Mouse (Mus musculus) myocyte (in vitro differentiated cells): ENCODE data around the gene Tcp10c. TPM values are rescaled to one million over a fixed set of nuclear protein-coding genes. Genes with fewer than 3 reads are reported as not detected.
"Not testable (repeated sequence)": the region's sequence is repeated elsewhere in the genome, so short reads cannot be mapped to it uniquely, and the experiment has no call there.

Experiments used
- H3K27me3 ChIP-seq: one replicate; pipeline ENCODE4 v1.6.1; 2011; ENCODE audit not compliant: control insufficient read depth, insufficient read depth, insufficient read length
- H3K36me3 ChIP-seq: one replicate; pipeline ENCODE4 v1.6.1; 2011; ENCODE audit not compliant: control insufficient read depth, insufficient read depth
- H3K4me2 ChIP-seq: one replicate; pipeline ENCODE4 v1.6.1; 2011; ENCODE audit warnings: low read depth, control low read depth
- H3K4me3 ChIP-seq: one replicate; pipeline ENCODE4 v1.5.1; 2011; ENCODE audit warnings: mild to moderate bottlenecking, control low read depth, moderate library complexity
- H3K79me2 ChIP-seq: one replicate; pipeline ENCODE4 v1.6.1; 2011; ENCODE audit not compliant: control insufficient read depth, insufficient read depth
- H3ac ChIP-seq: one replicate; pipeline ENCODE4 v1.6.1; 2011; ENCODE audit not compliant: control insufficient read depth, insufficient read length
- polyA plus RNA-seq: library from polyadenylated mRNA; unstranded; fragments of >200 nt; fragmentation: generic; extraction: Trizol; gene quantifications from one replicate; pipeline ENCODE4 v1.2.1, GENCODE M21; 2012; ENCODE audit warnings: missing spikeins

Tcp10c gene
- polyA plus RNA-seq, 1 experiment: not detected

GRCm38 (mm10) chr17:13349563-13349962 lies 4.8 kb upstream of the Tcp10c start:
- H3K27me3 ChIP-seq, H3K36me3 ChIP-seq, H3K4me2 ChIP-seq, H3K4me3 ChIP-seq, H3K79me2 ChIP-seq, H3ac ChIP-seq: not testable (repeated sequence)

GRCm38 (mm10) chr17:13353249-13353648 lies 1.1 kb upstream of the Tcp10c start:
- not testable (repeated sequence) for H3K36me3 ChIP-seq, H3K27me3 ChIP-seq, H3K4me2 ChIP-seq, H3K79me2 ChIP-seq, H3K4me3 ChIP-seq, H3ac ChIP-seq

- H3K79me2 ChIP-seq, H3K27me3 ChIP-seq, H3K36me3 ChIP-seq, H3K4me3 ChIP-seq, H3ac ChIP-seq, H3K4me2 ChIP-seq: not testable (repeated sequence)
These were observed 8.1 kb downstream of the Tcp10c start for GRCm38 (mm10) chr17:13362489-13362888.

GRCm38 (mm10) chr17:13363773-13364172 lies 9.4 kb downstream of the Tcp10c start:
- not testable (repeated sequence) for H3K27me3 ChIP-seq, H3K79me2 ChIP-seq, H3K4me2 ChIP-seq, H3K4me3 ChIP-seq, H3K36me3 ChIP-seq, H3ac ChIP-seq

GRCm38 (mm10) chr17:13364196-13364595 lies 9.8 kb downstream of the Tcp10c start:
- H3K79me2 ChIP-seq, H3K36me3 ChIP-seq, H3K4me3 ChIP-seq, H3K4me2 ChIP-seq, H3K27me3 ChIP-seq, H3ac ChIP-seq: not testable (repeated sequence)

- not testable (repeated sequence) for H3K4me3 ChIP-seq, H3ac ChIP-seq, H3K4me2 ChIP-seq, H3K27me3 ChIP-seq, H3K79me2 ChIP-seq, H3K36me3 ChIP-seq
These were observed 12.8 kb downstream of the Tcp10c start for GRCm38 (mm10) chr17:13367181-13367580.

- not testable (repeated sequence) for H3ac ChIP-seq, H3K79me2 ChIP-seq
These were observed 14.3 kb downstream of the Tcp10c start for GRCm38 (mm10) chr17:13368658-13369057.

GRCm38 (mm10) chr17:13370746-13371145 lies 16.4 kb downstream of the Tcp10c start:
- not testable (repeated sequence) for H3K4me2 ChIP-seq, H3K4me3 ChIP-seq, H3K36me3 ChIP-seq, H3K79me2 ChIP-seq, H3ac ChIP-seq, H3K27me3 ChIP-seq

More at GRCm38 (mm10) chr17:13368658-13369057, 14.3 kb downstream of the Tcp10c start:
- H3K4me3 ChIP-seq, H3K36me3 ChIP-seq, H3K27me3 ChIP-seq, H3K4me2 ChIP-seq: not testable (repeated sequence)

GRCm38 (mm10) chr17:13378341-13378740 lies 24.0 kb downstream of the Tcp10c start:
- not testable (repeated sequence) for H3K36me3 ChIP-seq, H3K79me2 ChIP-seq

GRCm38 (mm10) chr17:13379951-13380615 lies 25.7 kb downstream of the Tcp10c start:
- H3K36me3 ChIP-seq, H3ac ChIP-seq, H3K4me2 ChIP-seq, H3K4me3 ChIP-seq, H3K27me3 ChIP-seq, H3K79me2 ChIP-seq: not testable (repeated sequence)

More at GRCm38 (mm10) chr17:13378341-13378740, 24.0 kb downstream of the Tcp10c start:
- H3ac ChIP-seq, H3K27me3 ChIP-seq, H3K4me3 ChIP-seq, H3K4me2 ChIP-seq: not testable (repeated sequence)

GRCm38 (mm10) chr17:13381286-13381685 lies 26.9 kb downstream of the Tcp10c start:
- H3K27me3 ChIP-seq, H3K79me2 ChIP-seq, H3K4me2 ChIP-seq, H3K4me3 ChIP-seq, H3K36me3 ChIP-seq, H3ac ChIP-seq: not testable (repeated sequence)

- H3K4me2 ChIP-seq, H3K79me2 ChIP-seq, H3K27me3 ChIP-seq, H3K4me3 ChIP-seq, H3ac ChIP-seq, H3K36me3 ChIP-seq: not testable (repeated sequence)
These were observed 36.6 kb downstream of the Tcp10c start for GRCm38 (mm10) chr17:13391020-13391419.

- H3K36me3 ChIP-seq: not testable (repeated sequence)
These were observed 45.6 kb downstream of the Tcp10c start for GRCm38 (mm10) chr17:13399961-13400360.

More at GRCm38 (mm10) chr17:13399961-13400360, 45.6 kb downstream of the Tcp10c start:
- H3K4me2 ChIP-seq, H3K79me2 ChIP-seq, H3K27me3 ChIP-seq, H3ac ChIP-seq, H3K4me3 ChIP-seq: not testable (repeated sequence)
